Mouse (Mus musculus) c-Kit-positive CD71-positive TER-119-negative erythroid progenitor cells, embryonic 14.5 days (primary cell): ENCODE measurements around the gene Adh4.
"Not testable (repeated sequence)": the region's sequence is repeated elsewhere in the genome, so short reads cannot be mapped to it uniquely, and the experiment has no call there.

ENCODE experiments used
- DNase-seq: peaks from one replicate; pipeline ENCODE4 v3.0.0-alpha.2; 2013; ENCODE audit warnings: low read depth

Adh4 gene

DNA sequence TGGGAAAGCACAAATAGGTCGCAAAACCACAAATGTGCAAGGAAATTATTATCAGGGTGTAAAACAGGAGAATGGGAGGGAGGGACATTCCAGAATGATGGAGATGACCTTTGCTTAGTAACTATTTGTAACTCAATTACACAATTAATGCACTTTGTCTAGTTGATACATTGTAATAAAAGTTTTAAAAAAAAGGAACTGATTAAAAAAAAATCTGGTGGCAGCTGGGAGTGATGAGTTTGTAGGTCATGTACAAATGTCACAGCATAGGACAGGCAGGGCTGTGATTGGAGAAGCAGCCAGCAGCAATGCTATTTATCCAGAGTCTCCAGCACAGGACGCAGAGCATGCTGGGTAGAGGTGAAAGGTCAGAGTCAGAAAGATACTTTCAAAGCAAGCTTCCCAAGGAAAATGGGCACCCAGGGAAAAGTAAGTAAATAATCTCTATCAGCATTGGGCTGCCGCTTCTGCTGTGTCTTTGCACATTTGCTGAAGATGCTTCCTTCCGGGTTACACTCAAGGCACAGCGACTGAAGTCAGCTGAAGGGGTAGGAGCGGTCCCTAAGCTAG lies at the start of gene Adh4:
TSS of gene Adh4 (plus strand) at position 346 of the 570 bp plus-strand sequence.
- no peak for DNase-seq

DNA sequence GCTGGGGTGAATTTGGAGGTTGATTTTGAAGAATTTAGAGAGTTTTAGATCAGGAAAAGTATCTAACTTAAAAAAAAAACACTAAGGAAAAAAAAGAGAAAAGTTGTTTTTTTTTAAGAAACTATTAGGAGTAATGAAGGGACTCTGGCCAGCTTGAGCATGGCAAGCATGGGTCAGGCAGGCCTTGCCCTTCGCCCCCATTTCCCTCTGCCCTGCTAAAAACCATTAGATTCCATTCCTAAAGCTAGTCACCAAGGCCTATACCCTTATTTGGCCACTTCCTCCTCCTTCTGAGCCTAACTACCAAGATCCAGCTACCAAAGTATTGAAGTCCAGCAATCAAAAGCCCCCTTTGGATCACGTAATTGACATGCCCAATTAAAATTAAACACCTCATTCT lies 49.1 kb upstream of the Adh4 start:
- DNase-seq, result no peak

DNA sequence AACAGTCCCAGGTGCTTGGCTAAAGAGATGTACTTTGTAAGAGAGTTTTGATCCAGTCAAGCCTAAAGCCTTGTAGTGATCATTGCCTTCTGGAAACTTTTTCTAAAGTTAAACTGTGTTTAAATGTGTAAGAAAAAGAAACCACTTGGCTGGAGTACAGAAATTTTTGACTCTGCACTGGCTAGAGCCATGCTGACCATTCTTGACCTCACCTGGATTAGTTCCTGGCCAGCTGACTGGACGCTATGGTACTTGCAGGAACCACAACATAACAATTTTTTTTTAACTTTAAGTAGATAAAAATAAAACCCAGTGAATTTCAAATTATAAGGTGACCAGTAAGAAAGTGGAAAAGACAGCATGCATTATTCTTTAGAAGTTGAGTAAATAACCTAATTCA lies 45.7 kb upstream of the Adh4 start:
- no peak for DNase-seq

DNA sequence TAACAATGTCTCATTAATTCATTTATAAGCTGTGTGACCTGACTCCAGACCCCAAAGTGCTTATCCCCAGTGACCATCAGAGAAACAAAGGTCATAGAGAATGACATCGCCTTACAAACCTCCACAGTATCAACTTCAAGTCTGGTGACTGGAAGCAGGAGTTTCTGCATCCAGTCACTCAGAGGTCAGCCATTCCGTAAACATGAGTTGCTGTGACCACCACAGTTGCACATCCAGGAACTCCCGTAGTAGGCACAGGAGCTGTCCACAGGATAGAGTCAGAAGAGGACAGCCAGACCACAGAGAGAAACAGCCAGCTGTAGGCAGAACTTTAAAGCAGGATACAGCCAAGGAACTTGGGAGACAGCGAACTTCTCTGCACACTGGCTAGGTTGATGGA lies 45.0 kb upstream of the Adh4 start:
- not testable (repeated sequence) for DNase-seq

DNA sequence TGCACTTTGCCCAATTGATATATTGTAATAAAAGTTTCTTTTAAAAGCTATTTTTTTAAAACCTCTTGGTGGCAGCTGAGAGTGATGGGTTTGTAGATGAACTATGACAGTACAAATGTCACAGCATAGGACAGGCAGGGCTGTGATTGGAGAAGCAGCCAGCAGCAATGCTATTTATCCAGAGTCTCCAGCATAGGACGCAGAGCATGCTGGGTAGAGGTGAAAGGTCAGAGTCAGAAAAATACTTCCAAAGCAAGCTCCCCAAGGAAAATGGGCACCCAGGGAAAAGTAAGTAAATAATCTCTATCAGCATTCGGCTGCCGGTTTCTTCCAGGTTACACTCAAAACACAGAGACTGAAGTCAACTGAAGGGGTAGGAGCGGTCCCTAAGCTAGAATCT lies 41.3 kb upstream of the Adh4 start:
- no peak for DNase-seq

DNA sequence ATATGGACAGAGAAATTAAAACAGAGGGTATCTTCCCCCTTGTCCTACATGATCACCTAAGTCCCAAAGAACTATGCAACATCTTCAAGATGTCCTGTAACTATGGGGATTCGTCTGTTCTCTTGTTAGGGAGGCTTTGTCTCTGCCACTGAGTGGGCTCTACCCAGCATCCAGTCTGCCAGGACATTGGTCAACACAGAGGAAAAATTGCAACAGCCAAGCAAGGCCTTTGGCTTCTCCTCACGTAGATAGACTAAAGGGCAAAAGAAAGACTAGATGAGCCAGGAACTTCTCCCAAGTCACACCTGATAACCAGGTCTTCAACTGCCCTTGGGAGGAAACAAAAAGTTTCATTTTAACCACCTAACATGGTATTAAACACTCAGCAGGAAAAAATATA lies 40.1 kb upstream of the Adh4 start:
- no peak for DNase-seq

DNA sequence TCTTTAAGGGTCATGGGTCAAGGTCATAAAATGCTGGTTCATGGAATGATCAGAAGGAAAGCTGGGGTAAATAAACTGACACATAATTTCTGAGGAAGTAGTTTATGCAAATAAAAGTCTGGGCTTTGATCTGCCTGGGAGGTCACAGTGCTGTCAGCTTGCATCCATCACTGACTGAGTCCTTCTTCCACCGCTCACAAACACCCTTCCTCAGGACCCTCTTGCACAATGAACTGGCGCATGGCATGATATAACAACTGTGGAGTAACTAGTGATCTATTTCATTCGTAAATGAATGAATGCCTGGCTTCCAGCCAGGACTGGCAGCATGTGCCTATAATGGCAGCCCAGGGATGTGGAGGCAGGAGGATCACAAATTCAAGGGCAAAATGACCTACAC lies 34.1 kb upstream of the Adh4 start:
- DNase-seq, result no peak

DNA sequence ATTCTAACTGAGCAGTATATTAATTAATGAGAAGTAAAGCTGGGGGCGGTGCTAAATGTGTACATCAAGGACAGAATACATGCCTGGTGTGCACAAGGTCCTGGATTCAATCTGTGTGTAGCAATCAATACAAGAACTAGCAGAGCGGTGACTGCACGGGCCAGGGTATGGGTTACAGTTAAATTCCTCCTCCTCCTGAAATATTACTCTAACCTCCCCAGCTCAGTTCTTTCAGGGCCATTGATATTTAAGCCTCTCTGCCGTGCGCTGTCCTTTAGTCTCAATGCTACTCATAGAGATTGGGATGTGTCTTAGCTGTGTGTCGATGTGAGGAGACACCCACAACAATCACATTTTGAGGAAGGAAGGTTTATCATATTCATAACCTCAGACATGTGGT lies 28.1 kb upstream of the Adh4 start:
- DNase-seq, result no peak

DNA sequence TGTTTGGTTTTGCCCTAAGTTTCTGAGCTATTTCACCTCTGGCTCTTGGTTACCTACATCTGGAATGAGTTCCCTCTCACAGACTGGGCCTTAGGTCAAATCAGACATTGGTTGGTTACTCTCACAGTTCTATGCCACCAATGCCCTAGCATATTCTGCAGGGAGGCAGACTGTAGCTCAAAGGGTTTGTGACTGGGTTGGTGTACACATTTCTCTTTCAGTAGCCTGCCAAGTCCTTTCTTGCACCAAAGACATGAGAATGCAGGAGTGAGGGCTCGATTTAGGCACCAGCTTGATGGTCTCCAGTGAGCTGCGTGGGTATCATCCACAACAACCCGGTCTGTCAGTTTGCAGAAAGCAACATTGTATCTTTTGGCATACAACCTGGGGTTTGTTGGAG lies 10.4 kb upstream of the Adh4 start:
- no peak for DNase-seq

DNA sequence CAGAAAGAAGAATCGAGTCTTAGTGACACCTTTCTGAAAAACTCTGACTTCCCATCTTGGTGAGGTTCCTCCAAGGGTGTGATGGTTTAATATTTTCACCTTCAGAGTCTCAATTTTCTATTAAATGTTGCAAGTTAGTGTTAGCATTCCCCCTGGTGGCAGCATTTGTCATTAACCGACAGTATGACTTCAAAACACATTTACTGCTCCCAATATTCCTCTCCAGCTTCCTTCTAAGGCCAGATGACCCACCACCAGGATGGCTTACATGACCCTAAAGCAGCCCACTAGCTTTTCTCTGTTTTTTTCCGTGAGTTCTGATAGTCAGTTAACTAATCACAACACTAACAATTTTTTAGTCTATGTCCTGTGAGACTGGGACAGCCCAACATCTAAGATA lies 9.9 kb upstream of the Adh4 start:
- no peak for DNase-seq

DNA sequence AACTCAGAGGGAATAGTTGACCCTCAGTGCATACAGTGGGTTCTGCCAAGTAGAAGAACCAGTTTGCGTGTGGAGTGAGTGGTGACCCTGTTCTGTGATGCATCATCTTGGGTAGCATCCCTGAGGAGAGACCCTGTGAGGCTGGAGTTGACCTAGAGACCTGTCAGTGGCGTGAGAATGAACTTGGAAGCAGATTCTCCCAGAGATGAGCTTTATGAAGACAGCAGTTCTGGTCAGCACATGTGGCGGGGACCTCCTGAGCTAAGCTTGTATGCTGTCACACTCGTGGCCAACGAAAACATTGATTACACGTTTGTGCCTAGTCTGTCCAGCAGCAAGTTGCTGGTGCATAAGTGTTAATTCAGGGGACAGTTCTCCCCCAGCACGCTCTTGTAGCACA lies 9.4 kb upstream of the Adh4 start:
- no peak for DNase-seq

DNA sequence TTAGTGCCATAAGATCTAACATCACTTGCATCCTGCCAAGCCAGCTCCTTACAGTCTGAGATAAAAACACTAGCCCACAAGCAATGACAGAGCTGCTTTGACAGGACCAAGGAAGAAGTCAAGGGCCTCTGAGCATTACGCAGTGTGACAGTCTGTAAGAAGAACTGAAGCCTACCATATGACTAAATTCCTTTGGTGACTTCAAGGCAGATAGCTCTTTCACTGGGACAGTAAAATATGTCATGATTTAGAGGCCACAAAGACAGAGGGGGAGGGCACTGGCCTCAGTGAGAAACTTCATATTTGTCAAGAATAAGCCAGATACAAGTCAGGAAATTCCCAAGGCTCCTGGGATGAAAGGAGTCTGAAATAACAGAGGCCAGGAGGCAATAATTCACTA lies 7.3 kb upstream of the Adh4 start:
- no peak for DNase-seq

DNA sequence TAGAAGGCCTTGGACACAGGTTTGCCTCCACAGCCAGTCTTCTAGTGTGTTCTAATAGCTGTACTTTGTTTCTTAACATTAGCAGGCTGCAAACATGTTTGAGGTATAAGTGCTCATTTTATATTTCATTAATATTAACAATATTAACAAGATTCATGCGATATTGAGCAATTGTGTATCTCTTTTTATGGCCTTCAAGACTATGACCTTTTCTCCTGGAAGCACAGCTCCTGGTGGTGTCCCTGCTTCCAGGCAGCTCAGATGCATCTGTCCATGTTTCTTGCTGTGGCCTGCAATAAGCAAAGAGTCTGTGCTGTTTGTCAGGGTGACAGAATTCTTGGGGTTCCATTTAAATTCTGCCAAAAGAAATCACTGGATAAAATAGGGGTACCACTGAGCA lies 5.7 kb upstream of the Adh4 start:
- no peak for DNase-seq

DNA sequence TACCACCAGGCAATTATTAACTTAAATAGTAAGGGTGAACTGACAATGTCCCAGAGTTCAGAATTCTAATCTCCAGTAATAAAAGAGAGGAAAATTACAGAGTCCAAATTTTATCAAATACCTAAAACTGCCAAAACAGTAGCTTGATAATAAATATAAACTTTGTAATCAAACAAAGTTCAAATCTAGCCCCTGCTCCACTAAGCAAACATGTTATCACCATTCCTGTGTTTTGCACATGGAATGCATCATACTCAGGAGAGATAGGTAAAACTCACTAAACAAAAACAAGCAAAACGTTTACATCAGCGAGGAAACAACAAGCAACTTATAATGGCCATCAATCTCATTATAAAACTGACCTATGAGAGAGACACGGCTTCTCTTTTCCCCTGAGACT lies 5.1 kb upstream of the Adh4 start:
- no peak for DNase-seq

DNA sequence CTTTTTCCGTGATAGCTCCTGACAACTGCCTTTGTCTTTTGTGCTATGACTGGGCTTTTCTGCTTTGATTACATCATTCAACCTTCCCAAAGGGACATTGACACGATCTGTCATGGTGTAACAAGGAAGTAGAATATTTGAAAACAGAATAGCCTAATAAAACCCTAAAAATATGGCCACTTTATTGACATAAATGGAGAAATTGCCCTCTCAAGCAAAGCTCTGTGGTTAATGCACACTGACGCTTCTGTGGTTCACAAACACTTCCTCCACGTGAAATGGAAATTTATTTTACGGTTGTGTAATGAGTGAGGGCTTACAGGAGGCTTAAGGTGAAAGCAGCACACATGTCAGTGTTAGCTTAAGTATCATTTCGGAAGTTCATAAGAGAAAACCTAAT lies 4.1 kb downstream of the Adh4 start:
- DNase-seq, result no peak

DNA sequence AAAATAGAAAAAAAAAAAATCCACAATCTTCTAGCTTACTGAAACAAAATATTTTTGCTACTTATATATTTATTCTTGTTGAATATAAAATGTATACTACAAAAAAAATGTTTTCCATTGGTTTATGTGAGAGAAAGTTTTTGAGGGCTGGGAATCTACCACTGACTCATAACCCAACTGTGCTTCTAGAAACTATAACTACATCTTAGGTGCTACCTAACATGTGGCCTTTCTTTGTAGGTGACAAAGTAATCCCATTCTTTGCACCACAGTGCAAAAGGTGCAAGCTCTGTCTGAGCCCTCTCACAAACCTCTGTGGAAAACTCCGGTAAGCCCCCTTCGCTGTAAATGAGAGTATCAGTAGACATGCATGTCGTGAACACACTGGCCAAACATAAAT lies 5.1 kb downstream of the Adh4 start:
- DNase-seq, result no peak

DNA sequence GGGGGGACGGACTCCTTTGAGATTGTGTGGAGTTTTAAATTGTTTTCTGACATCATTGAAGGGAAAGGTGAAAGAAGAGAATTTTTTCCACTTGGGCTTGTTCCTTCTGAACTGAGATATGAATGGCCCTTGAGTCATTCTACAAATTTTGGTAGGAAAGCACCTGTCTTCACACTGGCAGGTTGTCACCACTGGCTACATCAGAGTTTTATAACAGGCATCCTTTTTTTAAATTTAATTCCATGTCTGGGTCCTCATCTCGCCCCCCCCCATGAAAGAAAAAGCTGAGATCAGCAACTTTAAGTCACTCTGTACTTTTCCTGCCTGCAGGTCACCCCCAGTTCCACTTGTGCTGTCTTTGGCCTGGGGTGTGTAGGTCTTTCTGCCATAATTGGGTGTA lies 8.4 kb downstream of the Adh4 start:
- DNase-seq, result no peak

DNA sequence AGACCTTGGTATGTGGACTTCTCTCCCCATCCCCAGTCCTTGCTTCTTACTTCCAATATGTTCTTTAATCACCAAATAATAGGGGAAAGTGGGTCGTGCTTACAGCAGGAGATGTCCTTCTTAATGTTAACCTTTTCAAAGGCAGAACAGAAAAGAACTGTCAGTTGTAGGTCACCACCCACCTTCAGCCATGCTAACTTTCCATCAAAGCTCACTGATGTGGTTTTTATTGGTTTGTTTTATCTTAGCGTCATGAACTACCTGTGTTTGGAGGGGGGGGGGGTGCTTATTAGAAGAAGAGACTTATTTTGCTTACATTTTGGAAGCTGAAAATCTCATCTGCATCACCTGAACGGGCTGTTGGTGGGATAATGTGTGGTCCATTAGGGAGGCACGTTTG lies 9.0 kb downstream of the Adh4 start:
- DNase-seq, result no peak

DNA sequence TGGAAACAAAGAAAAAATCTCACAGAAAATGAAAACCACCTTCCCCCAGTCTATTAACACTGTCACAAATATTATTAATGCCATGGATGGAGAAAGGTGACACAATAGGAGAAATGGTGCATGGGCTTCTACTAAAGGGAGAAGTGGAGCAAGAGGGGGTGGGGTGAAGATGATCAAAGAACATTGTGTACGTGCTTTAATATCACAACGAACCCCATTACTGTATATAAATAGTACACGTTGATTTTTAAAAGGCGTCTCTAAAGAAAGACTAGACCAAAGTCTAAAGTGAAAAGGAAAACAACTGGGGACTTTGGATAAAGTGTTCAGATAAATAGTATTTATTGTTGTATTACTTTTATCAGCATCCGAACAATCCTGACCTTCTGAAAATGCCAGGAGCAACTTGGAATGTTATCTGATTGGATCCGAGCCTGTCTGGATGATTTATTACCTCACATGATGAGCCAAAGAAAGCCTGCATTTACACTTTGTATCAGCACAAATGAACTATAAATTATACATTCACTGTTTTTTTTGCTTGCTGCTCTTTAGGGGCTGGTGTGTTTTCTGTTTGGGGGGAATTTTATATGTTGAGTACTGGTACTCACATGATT lies 15.2 kb downstream of the Adh4 start:
- DNase-seq, result no peak

DNA sequence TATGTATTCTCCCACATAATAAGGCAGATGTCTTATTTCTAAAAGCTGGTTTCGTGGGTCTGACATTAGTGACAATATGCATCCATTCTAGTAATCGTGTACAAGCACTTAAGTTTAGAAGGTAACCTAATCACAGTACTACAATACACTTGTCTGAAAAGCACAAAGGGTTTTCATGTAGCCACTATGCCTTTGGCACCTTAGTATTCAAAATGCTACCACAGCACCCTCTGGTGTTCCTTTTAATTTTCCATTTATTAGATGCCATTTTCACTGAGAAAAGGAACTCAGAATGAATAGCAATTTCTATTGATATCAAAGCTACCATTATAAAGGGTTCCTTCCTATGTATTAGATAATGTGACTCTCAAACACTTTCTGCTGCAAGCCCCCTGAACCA lies 16.6 kb downstream of the Adh4 start:
- peak; percentile 15 for DNase-seq

DNA sequence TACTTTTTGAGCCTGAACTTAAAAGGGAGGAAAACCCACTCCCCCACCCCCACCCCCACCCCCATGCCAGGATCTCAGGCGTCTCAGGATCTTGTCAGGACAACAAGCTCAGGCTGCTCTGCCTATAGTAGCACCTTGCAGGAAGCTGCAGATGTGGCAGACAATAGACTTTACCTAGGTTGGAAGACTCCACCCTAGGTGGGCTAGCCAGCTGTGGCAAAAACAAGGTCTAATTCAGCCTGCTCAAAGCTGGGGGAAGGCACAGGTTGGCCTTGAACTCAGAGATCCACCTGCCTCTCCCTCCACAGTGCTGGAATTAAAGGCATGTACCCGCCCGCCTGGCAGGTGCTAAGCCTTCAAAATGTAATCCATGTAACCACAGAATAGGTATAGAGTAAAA lies 23.4 kb downstream of the Adh4 start:
- no peak for DNase-seq

DNA sequence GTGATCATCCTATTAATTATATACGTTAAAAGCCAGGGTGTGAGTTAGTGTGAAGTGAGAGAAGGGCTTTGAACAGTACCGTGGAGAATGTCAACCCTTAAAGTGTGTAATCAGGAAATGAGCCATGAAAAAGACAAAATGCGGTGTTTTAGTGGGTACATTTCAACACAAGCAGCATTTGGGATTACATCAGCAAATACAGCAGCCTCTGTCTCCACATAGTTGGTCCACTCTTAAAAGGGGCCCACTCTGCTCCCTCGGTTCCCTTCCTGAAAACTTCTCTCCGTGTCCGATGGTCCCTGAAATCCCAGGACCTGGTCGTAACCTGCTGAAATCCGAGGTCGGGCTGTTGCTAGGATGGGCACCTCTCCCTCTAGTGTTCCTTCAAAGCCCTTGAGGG lies 26.9 kb downstream of the Adh4 start:
- peak; percentile 13 for DNase-seq

DNA sequence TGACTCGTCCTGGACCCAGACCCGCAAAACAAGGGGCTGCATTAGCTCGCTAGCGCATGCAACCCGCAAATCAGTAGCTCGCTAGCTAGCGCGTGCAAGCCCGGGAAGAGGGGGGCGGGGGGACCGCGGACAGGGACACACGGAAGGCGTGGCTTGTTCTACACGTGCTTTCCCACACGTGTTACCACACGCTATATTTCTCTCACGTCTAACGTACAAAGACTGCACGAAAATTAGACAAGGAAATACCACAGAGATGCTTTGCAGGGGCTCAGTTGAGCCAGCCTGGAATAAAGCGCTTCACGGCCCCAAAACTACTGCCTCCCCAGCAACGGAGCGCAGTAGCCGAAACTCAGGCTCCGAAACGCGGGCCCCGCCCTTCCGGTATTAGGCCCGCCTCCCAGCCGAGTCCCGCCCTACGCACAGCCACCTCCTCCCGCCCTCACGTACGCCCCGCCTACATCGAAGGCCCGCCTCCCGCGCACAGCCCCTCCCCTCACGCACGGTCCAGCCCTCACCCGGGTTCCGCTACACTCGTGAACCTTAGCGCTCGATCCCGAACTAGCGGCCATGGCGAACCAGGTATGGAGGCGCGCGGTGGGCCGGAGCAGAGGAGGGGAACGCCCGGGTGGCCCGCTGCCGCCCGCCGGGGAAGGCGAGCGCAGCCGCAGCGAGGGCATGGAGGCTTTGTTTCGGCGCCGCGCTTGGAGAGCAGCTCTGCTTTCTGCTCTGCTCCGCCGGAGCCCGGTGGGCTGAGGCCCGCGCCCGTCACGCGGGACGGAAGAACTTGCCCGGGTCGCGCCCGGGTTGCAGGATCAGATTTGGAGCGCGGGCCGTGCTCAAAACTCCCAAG lies 27.6 kb downstream of the Adh4 start, which contains the start of gene Adh5:
TSS of gene Adh5 (plus strand) at position 482 of the 853 bp plus-strand sequence.
- DNase-seq, result peak; percentile 84

DNA sequence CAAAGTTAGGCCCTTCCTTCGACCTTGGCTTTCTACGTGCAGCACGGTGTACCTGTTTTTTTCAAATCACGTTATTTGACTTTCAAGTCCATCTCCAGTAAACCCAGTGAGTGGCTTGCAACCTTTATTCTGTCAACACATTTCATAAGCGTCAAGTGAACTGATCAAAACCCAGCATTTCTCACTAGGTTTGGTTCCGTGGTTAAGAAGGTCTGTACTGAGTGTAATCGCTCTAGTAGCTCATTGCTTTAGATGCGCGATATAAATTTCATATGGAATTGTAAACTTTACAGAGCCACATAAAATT lies 28.2 kb downstream of the Adh4 start:
- DNase-seq, result no peak
